Mouse (Mus musculus): Measurements from ENCODE around the gene Ube2t.

- TF ChIP-seq CTCF (IDR thresholded peaks at IDR 0.05; ENCODE audit: borderline replicate concordance, extremely low read depth, insufficient read depth, insufficient read length) (no peak), POLR2A (IDR thresholded peaks at IDR 0.05; ENCODE audit: borderline replicate concordance, extremely low read depth, insufficient read depth, insufficient read length, poor library complexity, severe bottlenecking) (no peak)
Measured at GRCm38 (mm10) chr1:134996471-134996870, 34.1 kb downstream of the Ube2t start.

All from brain, embryonic 14.5 days (tissue).